Mouse (Mus musculus): ENCODE measurements around the gene Lrrc23. TPM values are rescaled to one million over a fixed set of nuclear protein-coding genes. Genes with fewer than 3 reads are reported as not detected.

Lrrc23 gene
- polyA plus RNA-seq, 1 experiment from 2014 or later, result not detected

DNA sequence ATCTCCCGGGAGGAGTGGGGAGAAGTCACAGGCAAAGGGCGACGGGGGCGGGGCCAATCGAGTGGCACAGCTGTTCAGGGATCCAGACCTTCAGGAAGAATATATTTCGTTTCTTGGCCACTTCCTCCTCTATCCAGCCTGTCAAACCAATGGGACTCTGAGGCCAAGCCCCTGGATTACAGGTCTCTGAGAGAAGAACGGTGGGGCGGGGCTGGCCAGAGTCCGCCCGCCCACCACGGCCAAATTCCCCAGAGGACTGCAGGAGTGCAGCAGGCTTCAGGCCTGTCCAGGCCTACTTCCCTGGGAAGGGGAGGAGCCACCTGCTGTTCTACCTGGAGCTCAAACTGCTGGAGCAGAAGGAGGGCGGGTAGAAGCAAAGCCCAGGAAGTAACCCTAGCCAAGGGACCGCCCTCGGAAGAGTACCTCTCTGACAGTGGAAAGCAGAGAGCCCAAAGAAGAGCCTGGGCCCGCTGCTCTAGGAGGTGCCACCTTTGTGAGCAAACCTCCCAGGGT is 41.0 kb downstream of the Lrrc23 start, which contains the start of gene Ptpn6:
TSS of gene Ptpn6 (minus strand) at position 204 of the 513 bp plus-strand sequence.
- DNase-seq (ENCODE audit: low read depth, low spot score), result no peak
- no peaks in the 10 kb centered on the region for H3K27me3 ChIP-seq
- ChIA-PET POLR2A (interaction anchor here (2.0 kb wide), 1 partner anchor 21 kb away, joined by 6 read pairs; no protein-coding TSS in a partner anchor), CTCF (interaction anchor here (0.8 to 2.1 kb wide), 2 partner anchors 20 to 22 kb away, joined by 3 to 6 read pairs; no protein-coding TSS in a partner anchor)
- in situ Hi-C loops (cut with MboI; ENCODE audit: low pct_unique_long_range_greater_than_20kb), result loop anchor here (5.0 kb wide), 1 partner anchor 96 kb away; no protein-coding TSS in a partner anchor
- TF ChIP-seq CTCF (IDR thresholded peaks at IDR 0.05), result no peak
- no peak for ATAC-seq

GRCm38 (mm10) chr6:124737040-124737439 is 42.5 kb downstream of the Lrrc23 start:
- in situ Hi-C loops (cut with MboI; ENCODE audit: low pct_unique_long_range_greater_than_20kb), result loop anchor here (5.0 kb wide), 1 partner anchor 95 kb away; no protein-coding TSS in a partner anchor
- POLR2A ChIA-PET, result no interaction called here
- no peak for TF ChIP-seq CTCF (IDR thresholded peaks at IDR 0.05)
- CTCF ChIA-PET, result no interaction called here
- DNase-seq (ENCODE audit: low read depth, low spot score) (no peak), ATAC-seq (no peak)
- no peaks in the 10 kb centered on the region for H3K27me3 ChIP-seq

DNA sequence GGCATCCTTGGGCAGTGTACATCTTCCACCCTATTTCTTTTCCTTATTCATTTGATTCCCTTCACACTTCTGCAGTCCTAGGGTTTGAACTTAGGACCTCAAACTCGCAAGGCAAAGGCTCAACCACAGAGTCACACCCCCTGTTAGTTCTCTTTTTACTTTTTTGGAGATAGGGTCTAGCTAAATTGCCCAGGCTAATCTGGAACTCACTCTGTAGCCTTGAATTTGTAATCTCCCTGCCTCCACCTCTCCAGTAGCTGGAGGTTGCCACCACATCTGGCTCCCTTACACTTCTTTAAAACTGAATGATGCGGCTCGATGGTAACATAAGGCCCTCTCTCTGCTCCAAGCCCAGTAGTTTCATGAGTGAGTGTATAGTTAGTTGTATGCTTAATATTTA is 45.1 kb downstream of the Lrrc23 start:
- H3K27me3 ChIP-seq, result no peaks in the 10 kb centered on the region
- ATAC-seq (no peak), DNase-seq (ENCODE audit: low read depth, low spot score) (no peak)
- ChIA-PET POLR2A (no interaction called here), CTCF (no interaction called here)
- in situ Hi-C loops (cut with MboI; ENCODE audit: low pct_unique_long_range_greater_than_20kb), result no loop called here
- no peak for TF ChIP-seq CTCF (IDR thresholded peaks at IDR 0.05)

DNA sequence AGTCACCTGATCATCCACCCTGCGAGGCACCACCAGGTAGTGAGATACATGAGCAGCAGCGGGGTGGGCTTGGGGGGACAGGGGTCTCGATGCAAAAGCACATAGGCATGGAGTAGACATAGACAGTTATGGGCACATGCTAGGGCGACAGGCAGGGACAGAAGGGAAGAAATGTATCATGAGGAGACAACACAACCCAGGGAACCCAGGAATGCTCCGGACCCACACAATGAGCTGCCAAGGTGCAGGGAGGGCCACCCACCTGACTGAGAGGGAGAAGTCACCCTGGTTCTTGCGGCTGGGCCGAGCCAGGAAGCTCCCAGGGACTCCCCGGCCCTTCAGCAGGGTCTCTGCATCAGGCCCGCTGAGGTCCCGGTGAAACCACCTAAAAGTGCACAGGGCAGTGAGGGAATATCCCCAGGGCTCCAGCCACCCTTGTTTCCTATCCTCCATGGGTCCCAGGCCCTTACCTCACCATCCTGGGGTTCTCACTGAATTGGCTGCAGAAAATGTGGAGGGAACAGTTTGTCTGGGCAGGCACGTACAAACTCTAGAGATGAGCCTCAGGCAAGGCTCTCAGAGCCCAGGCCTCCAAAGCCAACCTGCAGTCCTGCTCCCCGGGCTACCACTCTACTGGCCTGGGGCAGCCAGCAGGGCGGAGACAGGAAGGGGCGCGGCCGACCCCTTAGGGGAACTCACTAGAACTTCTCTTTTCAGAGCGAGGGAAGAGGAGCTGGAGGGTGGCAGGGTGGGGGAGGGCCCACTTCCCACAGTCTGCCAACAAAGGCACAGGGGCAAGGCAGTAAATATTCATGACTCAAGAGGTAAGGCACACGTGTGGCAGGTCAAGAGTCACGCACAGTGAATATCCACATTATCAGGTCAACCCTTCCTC is 46.8 kb downstream of the Lrrc23 start:
- in situ Hi-C loops (cut with MboI; ENCODE audit: low pct_unique_long_range_greater_than_20kb), result no loop called here
- DNase-seq (ENCODE audit: low read depth, low spot score) (no peak), ATAC-seq (no peak)
- H3K27me3 ChIP-seq, result no peaks in the 10 kb centered on the region
- CTCF ChIA-PET, result no interaction called here
- POLR2A ChIA-PET, result no interaction called here
- TF ChIP-seq CTCF (IDR thresholded peaks at IDR 0.05), result no peak

DNA sequence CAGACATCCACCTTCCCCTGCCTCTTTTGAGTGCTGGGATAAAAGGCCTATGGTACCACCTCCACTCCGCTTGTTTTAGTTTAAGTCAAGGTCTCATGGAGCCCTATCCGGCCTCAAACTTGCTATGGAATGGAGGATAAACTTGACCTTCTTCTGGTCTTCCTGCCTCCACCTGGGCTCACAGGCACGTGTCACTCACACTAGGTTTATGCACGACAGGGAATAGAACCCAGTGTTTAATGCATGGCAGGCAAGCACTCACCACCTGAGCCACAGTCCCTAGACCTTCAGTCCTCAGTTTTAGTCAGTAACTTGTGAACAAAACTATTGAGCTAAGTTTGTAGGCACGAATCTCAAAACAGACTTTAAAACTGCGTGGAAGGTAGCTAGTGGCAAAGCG is 48.5 kb downstream of the Lrrc23 start:
- no peak for TF ChIP-seq CTCF (IDR thresholded peaks at IDR 0.05)
- ChIA-PET CTCF (no interaction called here), POLR2A (interaction anchor here (1.0 kb wide), 1 partner anchor 10 kb away, joined by 4 read pairs; the partner anchor contains the start of gene Grcc10)
- ATAC-seq (no peak), DNase-seq (ENCODE audit: low read depth, low spot score) (no peak)
- in situ Hi-C loops (cut with MboI; ENCODE audit: low pct_unique_long_range_greater_than_20kb), result no loop called here
- H3K27me3 ChIP-seq, result no peaks in the 10 kb centered on the region

GRCm38 (mm10) chr6:124729850-124730705 is 49.4 kb downstream of the Lrrc23 start:
- POLR2A ChIA-PET, result interaction anchor here (0.6 kb wide), 1 partner anchor 581 kb away, joined by 3 read pairs; no protein-coding TSS in a partner anchor
- DNase-seq (ENCODE audit: low read depth, low spot score), result no peak
- no peak for TF ChIP-seq CTCF (IDR thresholded peaks at IDR 0.05)
- ATAC-seq, result no peak
- H3K27me3 ChIP-seq, result no peaks in the 10 kb centered on the region
- in situ Hi-C loops (cut with MboI; ENCODE audit: low pct_unique_long_range_greater_than_20kb), result no loop called here
- CTCF ChIA-PET, result interaction anchor here (1.0 kb wide), 1 partner anchor 27 kb away, joined by 3 read pairs; no protein-coding TSS in a partner anchor

GRCm38 (mm10) chr6:124728621-124729020 is 50.9 kb downstream of the Lrrc23 start:
- no peaks in the 10 kb centered on the region for H3K27me3 ChIP-seq
- ChIA-PET CTCF (no interaction called here), POLR2A (no interaction called here)
- in situ Hi-C loops (cut with MboI; ENCODE audit: low pct_unique_long_range_greater_than_20kb), result no loop called here
- ATAC-seq, result no peak
- DNase-seq (ENCODE audit: low read depth, low spot score), result no peak
- TF ChIP-seq CTCF (IDR thresholded peaks at IDR 0.05), result no peak

DNA sequence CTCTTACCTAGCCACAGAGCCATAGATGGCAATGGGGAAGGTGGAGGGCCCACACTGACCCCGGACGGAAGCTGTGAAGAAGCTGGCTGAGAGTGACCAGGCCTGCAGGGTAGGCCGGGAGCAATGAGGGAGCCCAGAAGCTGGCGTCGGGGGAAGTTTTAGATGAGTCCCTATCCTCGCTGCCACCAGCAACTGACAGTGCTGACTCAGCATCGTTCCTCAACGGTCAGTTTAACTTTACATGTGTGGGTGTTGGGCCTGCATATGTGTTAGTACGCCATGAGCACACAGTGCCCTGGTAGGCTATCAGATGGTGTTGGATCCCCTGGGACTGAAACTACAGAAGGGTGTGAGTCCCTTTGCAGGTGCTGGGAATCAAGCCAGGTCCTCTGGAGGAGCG is 55.1 kb downstream of the Lrrc23 start:
- TF ChIP-seq CTCF (IDR thresholded peaks at IDR 0.05), result no peak
- ChIA-PET POLR2A (no interaction called here), CTCF (no interaction called here)
- in situ Hi-C loops (cut with MboI; ENCODE audit: low pct_unique_long_range_greater_than_20kb), result no loop called here
- DNase-seq (ENCODE audit: low read depth, low spot score) (no peak), ATAC-seq (no peak)
- H3K27me3 ChIP-seq, result no peaks in the 10 kb centered on the region

- in situ Hi-C loops (cut with MboI; ENCODE audit: low pct_unique_long_range_greater_than_20kb), result no loop called here
- H3K27me3 ChIP-seq, result no peaks in the 10 kb centered on the region
- CTCF ChIA-PET, result no interaction called here
These were observed 56.0 kb downstream of the Lrrc23 start for GRCm38 (mm10) chr6:124723541-124723940.

GRCm38 (mm10) chr6:124722876-124723473 is 56.6 kb downstream of the Lrrc23 start:
- ChIA-PET CTCF (no interaction called here), POLR2A (no interaction called here)
- DNase-seq (ENCODE audit: low read depth, low spot score), result no peak
- TF ChIP-seq CTCF (IDR thresholded peaks at IDR 0.05), result no peak
- no peaks in the 10 kb centered on the region for H3K27me3 ChIP-seq
- in situ Hi-C loops (cut with MboI; ENCODE audit: low pct_unique_long_range_greater_than_20kb), result no loop called here
- ATAC-seq, result no peak

More at GRCm38 (mm10) chr6:124723541-124723940, 56.0 kb downstream of the Lrrc23 start:
- no peak for ATAC-seq
- no peak for DNase-seq (ENCODE audit: low read depth, low spot score)
- POLR2A ChIA-PET, result no interaction called here
- TF ChIP-seq CTCF (IDR thresholded peaks at IDR 0.05), result no peak
